Mouse (Mus musculus): ENCODE results near the gene Szt2.

Szt2 gene

GRCm38 (mm10) chr4:118413553-118413952 is 4.5 kb upstream of the Szt2 start:
- no peak for DNase-seq (ENCODE audit: extremely low spot score)

DNA sequence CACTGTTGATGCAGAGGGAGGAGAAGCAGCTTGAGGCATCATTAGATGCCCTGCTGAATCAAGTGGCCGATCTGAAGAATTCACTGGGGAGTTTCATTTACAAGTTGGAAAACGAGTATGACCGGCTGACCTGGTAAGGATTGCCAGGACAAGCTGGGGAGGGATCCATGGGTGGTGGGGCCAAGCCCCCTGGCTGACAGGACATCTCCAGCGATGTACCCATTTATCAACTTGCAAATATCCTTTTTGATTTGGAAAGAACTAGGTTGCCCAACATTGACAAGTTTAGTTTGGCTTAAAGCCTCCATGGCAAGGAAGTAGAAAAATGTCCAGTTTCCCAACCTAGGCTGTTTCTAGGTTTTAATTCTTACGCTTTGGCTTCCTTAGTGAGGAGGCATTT is 1.8 kb upstream of the Szt2 start:
- DNase-seq (ENCODE audit: extremely low spot score), result no peak

- no peak for DNase-seq (ENCODE audit: extremely low spot score)
Measured at GRCm38 (mm10) chr4:118402701-118403100, 6.4 kb downstream of the Szt2 start.

DNA sequence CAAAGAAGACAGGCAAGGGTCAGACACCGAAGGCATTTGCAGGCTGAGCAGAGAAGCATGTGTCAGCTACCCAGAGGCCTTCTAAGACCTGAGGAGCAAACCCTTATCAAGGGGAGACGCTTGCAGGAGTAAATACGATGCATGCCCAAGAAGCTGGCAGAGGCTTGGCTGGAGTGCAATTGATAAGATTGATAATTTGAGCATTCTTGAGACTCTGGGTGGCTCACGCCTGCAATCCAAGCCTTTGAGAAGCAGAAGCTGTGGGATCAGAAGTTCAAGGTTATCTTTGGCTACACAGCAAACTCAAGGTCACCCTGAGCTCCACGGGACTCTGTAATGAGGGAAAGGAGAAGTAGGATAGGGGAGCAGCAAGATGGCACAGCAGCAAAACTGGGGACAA is 7.2 kb downstream of the Szt2 start:
- no peak for DNase-seq (ENCODE audit: extremely low spot score)

- no peak for DNase-seq (ENCODE audit: extremely low spot score)
Measured at GRCm38 (mm10) chr4:118401421-118401820, 7.7 kb downstream of the Szt2 start.

DNA sequence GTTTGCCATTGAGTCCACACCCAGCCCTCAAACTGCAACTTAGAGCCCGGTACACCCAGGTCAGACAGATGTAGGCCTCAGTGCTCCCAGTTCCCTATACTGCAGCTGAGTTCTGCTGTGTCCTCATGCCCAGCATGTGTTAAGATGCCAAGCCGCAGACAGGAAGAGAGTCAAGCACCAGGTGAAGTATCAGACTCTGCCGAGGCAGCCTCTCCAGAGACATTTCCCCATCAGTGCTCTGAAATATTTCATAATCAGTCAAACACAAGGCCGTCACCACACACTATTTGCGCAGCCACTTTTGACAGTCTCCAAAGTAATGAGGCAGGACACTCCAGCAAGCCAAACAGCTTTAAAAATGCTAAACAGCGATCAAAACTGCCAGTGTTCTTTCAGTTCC is 10.7 kb downstream of the Szt2 start:
- DNase-seq (ENCODE audit: extremely low spot score), result no peak

GRCm38 (mm10) chr4:118396433-118396832 is 12.6 kb downstream of the Szt2 start:
- no peak for DNase-seq (ENCODE audit: extremely low spot score)

DNA sequence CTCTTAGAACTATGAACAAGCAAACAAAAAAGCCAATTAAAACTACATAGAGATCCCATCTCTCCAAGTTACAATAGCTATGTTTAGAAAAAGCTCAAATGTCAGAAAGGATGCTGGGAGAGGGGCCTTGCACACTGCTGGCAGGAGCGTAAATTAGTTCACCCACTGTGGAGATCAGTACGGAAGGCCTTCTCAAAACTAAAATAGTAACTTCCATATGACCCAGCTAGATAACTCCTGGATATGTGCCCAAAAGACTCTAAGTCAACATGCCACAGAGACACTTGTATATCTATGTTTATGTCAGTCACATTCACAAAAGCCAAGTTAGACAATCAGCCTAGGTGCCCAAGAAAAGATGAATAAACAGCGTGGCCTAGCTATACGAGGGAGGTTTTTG is 13.8 kb downstream of the Szt2 start:
- DNase-seq (ENCODE audit: extremely low spot score), result no peak

GRCm38 (mm10) chr4:118394505-118394904 is 14.6 kb downstream of the Szt2 start:
- no peak for DNase-seq (ENCODE audit: extremely low spot score)

DNA sequence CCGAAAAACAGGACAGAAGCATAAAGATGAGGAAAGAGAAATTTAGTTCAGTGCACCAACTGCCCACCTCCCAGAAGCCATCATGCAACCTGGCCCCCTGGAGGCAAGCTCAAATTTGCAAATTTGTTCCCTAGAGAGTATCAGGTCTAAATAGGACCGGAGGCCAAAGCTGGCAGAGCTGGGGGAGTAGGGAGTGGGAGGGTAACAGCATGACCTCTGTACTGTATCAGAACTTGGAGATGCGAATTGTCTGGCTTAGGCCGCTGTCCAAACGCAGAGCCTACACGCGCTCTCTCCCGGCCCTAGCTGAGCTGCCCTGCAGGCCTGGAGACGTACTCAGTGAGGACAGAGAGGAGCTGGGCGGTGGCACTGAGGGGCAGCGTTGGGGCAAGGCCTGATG is 18.9 kb downstream of the Szt2 start:
- no peak for DNase-seq (ENCODE audit: extremely low spot score)

GRCm38 (mm10) chr4:118387316-118387715 is 21.8 kb downstream of the Szt2 start:
- DNase-seq (ENCODE audit: extremely low spot score), result no peak

DNA sequence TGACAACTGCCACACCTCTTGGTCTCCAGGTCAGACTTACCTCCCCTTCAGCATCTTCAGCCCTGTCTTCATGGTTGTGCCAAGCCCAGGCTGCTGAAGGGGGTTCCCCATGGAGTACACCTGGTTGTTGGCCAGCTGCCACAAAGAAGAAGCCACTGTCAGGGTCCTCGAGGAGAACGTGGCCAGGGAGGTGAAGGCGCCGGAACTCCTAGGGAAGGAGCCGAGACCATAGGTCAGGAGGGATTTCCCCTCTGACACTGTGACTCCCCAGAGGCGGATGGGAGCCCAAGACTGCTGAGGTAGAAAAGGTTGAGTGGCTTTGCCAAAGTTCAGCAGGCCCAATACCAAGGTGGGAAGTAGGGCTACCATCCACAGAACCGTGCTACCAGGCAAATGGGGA is 25.8 kb downstream of the Szt2 start:
- no peak for DNase-seq (ENCODE audit: extremely low spot score)

DNA sequence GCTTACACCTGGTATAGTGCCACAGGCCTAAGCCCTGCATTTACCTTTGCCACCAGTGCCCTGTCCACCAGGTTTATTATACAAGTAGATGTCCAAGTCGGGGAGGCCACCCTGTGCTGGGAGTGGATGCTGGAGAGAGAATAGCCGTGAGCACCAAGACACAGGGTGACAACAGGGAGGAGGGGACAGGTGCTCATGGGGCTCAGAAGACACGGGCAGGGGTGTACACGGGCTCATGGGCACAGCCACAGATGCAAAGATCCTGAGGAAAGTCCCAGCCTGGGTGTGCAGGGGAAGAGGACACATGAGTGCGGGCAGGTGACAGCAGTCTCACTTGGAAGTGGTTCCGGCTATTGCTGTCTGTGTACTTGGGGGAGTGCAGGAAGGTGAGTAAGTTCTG is 33.1 kb downstream of the Szt2 start:
- DNase-seq (ENCODE audit: extremely low spot score), result no peak

DNA sequence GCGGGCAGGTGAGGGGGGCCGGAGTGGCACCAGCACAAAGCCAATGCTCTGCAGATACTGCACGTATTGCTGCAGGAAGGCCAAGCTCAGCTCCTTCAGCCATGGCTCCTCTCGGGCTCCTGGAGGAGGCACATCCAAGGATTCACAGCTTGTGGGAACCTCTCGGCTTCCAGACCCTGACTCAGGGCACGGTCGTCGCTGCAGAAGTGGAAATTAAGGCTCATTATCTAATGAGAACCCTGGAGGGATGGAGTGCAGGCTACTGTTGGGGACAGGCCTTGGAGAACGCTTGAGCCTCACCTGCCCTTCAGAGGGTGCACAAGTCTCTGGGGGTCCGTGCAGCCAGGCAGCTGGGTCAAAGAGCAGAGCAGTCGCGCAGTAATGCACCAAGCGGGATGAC is 37.3 kb downstream of the Szt2 start:
- DNase-seq (ENCODE audit: extremely low spot score), result no peak

- DNase-seq (ENCODE audit: extremely low spot score), result no peak
Measured at GRCm38 (mm10) chr4:118368616-118369015, 40.5 kb downstream of the Szt2 start.

GRCm38 (mm10) chr4:118367551-118367950 is 41.5 kb downstream of the Szt2 start:
- no peak for DNase-seq (ENCODE audit: extremely low spot score)

DNA sequence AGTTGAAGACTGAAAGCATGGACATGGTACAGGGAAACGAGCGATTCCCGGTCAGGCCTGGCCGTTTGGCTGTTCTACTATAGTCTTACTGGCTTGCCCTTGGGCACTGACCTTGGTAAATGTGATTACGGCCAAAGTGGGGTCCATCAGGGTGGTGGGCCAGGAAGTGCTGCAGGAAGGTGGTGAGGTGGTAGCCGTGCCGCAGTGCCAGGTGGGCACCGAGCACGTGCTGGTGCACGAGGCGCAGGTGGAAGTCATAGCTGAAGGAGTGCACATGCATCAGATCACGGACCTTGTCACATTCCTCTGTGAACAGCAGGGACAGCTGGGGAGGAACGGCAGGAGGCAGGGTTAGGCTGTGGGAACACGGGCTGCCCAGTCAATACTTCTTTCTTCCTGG is 43.1 kb downstream of the Szt2 start:
- DNase-seq (ENCODE audit: extremely low spot score), result no peak

DNA sequence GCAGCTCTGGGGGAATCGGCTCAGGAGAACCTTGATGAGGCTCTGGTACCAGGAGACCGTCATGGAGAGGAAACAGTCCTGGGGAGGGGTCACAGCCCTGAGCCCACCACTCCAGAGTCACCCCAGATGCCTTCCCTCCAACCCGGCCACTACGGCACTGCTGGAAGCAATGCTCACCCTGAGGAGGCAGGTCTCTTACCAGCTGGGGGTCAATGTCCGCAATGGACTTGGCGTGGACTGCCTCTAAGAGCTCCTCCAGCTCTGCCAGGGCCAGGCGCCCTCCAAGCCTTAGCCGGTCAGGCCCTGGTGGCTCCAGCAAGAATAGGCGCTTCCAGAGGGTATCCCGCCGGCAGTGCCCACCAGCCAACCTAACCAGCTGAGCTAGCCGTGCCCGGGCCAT is 44.4 kb downstream of the Szt2 start:
- DNase-seq (ENCODE audit: extremely low spot score), result no peak

DNA sequence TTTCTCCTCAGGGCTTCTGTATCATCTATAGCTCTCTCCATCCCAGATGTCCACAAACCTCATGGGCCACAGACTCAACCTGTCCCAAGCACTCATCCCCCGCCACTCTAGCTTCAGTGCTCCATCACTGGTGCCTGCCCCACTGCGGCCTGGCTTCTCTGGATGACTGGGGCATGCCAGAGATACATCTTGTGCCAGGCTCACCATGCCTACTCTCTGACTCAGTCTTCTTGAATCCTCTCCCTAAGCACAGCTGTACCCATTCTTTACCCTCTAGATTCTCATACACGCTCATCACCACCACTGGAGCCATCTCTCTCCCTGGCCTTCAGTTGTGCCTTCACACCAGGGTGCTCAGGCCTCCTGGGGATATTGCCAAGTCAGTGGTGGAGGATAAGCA is 45.1 kb downstream of the Szt2 start:
- DNase-seq (ENCODE audit: extremely low spot score), result no peak

DNA sequence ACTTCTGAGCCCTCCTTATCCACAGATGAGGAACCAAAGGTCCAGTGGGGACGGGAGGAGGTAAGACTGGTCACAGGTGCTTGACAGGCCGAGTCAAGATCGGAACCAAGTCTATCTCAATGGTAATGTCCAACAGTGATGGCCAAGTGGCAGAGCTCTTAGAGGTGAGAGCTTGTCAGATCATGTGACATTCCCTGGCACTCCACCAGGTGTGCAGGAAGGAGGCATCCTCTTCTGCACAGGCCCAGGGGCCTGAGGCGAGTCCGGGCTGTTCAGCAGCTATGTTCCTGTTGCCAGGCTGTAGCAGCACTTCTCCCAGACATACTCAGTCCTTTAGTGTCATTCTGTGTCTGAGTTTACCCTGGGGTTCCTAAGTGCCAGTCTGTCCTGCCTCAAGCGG is 46.2 kb downstream of the Szt2 start:
- DNase-seq (ENCODE audit: extremely low spot score), result no peak

- no peak for DNase-seq (ENCODE audit: extremely low spot score)
Measured at GRCm38 (mm10) chr4:118361451-118361850, 47.6 kb downstream of the Szt2 start.

DNA sequence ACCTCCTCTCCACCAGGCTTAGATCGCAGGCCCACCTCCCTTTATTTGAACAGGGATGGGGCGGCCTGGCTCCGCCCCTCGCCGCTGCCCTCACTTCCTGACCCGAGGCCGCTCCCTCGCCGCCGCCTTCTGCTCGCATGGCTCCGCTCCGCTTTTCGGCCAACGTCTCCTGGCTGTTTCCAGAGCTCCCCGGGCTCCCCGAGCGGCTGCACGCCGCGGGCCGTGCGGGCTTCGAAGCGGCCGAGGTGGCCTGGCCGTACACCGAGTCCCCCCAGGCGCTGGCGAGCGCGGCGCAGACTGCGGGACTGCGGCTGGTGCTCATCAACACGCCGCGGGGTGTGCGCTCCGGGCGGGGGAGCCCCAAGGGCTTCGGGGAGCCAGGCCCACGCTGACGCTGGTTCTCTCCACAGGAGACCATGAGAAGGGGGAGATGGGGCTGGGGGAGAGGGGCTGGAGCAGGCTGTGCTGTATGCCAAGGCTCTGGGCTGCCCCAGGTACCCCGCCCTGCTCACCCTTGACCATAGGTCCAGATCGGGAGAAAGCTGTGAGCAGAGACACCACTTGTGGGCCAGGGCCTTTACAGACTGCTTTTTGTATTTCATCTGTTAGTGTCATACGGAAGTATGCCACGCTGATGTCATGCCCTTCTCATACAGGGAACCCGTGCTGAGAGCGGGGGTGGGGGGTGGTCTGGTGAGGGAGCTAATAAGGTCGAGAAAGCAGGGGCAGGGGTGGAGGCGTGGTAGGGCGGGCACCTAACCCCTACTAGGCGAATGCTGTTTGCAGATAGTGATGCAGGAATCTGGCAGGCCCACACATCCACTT is 49.0 kb downstream of the Szt2 start:
- DNase-seq (ENCODE audit: extremely low spot score), result peak; percentile 82

DNA sequence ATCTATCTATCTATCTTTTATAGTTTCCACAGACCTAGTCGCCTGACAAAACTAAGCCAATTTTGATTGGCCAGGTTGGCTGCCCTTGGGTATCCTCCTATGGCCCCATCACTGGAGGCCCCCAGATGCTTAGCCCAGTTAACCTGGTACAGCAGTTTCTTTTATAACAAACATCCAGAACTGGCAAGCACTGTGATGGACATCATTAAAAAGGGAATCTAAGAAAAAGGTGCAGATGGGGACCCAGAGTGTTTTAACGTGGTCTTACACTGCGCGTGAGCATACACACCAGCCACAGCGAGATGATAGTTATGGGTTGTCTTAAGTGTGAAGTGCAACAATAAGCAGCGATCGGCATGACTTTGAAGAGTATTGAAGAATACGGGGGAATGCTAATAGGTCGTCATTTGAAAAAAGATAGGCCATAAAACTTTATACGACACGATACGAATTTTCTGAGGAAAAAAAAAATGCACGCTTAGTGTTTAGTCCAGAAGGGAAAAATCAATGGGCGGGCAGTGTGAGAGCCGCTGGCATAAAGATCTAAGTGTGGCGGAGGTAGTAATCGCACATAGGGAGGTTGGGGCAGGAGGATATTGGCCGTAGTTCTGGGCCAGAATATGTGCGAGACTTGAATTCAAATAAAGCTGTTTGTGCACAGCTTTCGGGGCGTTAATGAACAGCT is 49.7 kb downstream of the Szt2 start:
- DNase-seq (ENCODE audit: extremely low spot score), result no peak

All from embryo, embryonic 9.5 days (tissue).